Mouse (Mus musculus) liver, embryonic 14.5 days (tissue): Measurements from ENCODE around the gene Ttc22. TPM values are rescaled to one million over a fixed set of nuclear protein-coding genes. Genes with fewer than 3 reads are reported as not detected.

Experiments used
- ATAC-seq: fragments of 200-750 bp; cut with Nextera tagmentation; 2 replicates; pipeline ENCODE4 v1.8.0; 2017; ENCODE audit warnings: moderate number of reproducible peaks, mild to moderate bottlenecking, moderate library complexity; ENCODE audit not compliant: insufficient read depth
- DNase-seq, 3 experiments: peaks; one replicate each; pipeline ENCODE4 v3.0.0-alpha.2; 2012 to 2013; ENCODE audit warnings: low read depth in 3 of 3, low spot score in 3 of 3
- H3K27ac ChIP-seq: fragments of 300-500 bp; sonication (generic); 2 replicates; pipeline ENCODE4 v1.5.1; 2014; ENCODE audit warnings: moderate library complexity, mild to moderate bottlenecking, control low read depth, inconsistent platforms
- H3K27me3 ChIP-seq: fragments of 300-500 bp; sonication (generic); 2 replicates; pipeline ENCODE4 v1.6.1; 2014; ENCODE audit warnings: mild to moderate bottlenecking, low read length, moderate library complexity; ENCODE audit not compliant: control insufficient read depth, insufficient read depth
- H3K36me3 ChIP-seq: fragments of 300-500 bp; sonication (generic); replicated peaks from 2 replicates; pipeline ENCODE4 v1.6.1; 2014; ENCODE audit warnings: low read depth; ENCODE audit not compliant: control insufficient read depth, insufficient read depth
- H3K4me1 ChIP-seq, 2 experiments: fragments of 200-500 bp in 1 of 2; fragments of 300-500 bp in 1 of 2; sonication (generic) in 1 of 2; replicated peaks; 2 replicates each; pipeline ENCODE4 v1.6.1; 2012 to 2014; ENCODE audit warnings: antibody characterized with exemption in 1 of 2, inconsistent platforms in 1 of 2, low read length in 1 of 2; ENCODE audit not compliant: control insufficient read depth in 2 of 2, insufficient read depth in 2 of 2
- H3K4me2 ChIP-seq: fragments of 300-500 bp; sonication (generic); 2 replicates; pipeline ENCODE4 v1.6.1; 2014; ENCODE audit warnings: low read depth, mild to moderate bottlenecking, control low read depth, moderate library complexity
- H3K4me3 ChIP-seq, 2 experiments: fragments of 200-500 bp in 1 of 2; fragments of 300-500 bp in 1 of 2; sonication (generic) in 1 of 2; 2 replicates each; pipeline ENCODE4 v1.5.1; 2012 to 2014; ENCODE audit warnings: low read depth in 2 of 2, low read length in 2 of 2, mild to moderate bottlenecking in 2 of 2, control low read depth in 1 of 2, inconsistent platforms in 1 of 2, moderate library complexity in 1 of 2; ENCODE audit not compliant: insufficient read depth in 1 of 2
- H3K9ac ChIP-seq: fragments of 300-500 bp; sonication (generic); replicated peaks from 2 replicates; pipeline ENCODE4 v1.6.1; 2014; ENCODE audit warnings: mild to moderate bottlenecking, control low read depth, moderate library complexity
- H3K9me3 ChIP-seq: fragments of 300-500 bp; sonication (generic); 2 replicates; pipeline ENCODE4 v1.6.1; 2016; ENCODE audit warnings: low read length, mixed read lengths; ENCODE audit not compliant: control insufficient read depth
- CTCF ChIP-seq: IDR thresholded peaks from 2 replicates; pipeline ENCODE4 v1.5.1; 2016; ENCODE audit warnings: antibody characterized with exemption, low read depth, control low read depth
- EP300 ChIP-seq: IDR thresholded peaks from 2 replicates; pipeline ENCODE4 v1.6.1; 2016; ENCODE audit warnings: antibody characterized with exemption, low read depth
- WGBS: fragments of 180-500 bp; shearing (Covaris S2); extraction: QIAGEN DNeasy Blood & Tissue Kit; methylation state at CpG from one replicate; pipeline ENCODE4 v1.1.7; 2014; ENCODE audit not compliant: insufficient replicate concordance; 5-methylcytosine and 5-hydroxymethylcytosine counted together
- polyA plus RNA-seq, 2 experiments: library from polyadenylated mRNA; depleted of rRNA in 1 of 2; stranded (reverse) in 1 of 2; unstranded in 1 of 2; fragments of >200 nt; fragmentation: Nextera tagmentation in 1 of 2; extraction: Ambion mirVana in 1 of 2; gene quantifications; 2 replicates each; pipeline versions ENCODE4 v1.2.1 to v1.2.3; 2012 to 2014

Gene Ttc22
- polyA plus RNA-seq, 2 experiments: 0.02 TPM; not detected in 1

GRCm38 (mm10) chr4:106621428-106621827 is 804 bp upstream of the Ttc22 start:
- Histone ChIP-seq H3K27me3 (peaks cover 17% of the 10 kb centered on the region), H3K4me3 (no peak overlapping the region), H3K9ac (no peak overlapping the region), H3K36me3 (no peaks in the 10 kb centered on the region), H3K27ac (no peak overlapping the region), H3K4me1 (peaks cover 2 to 3% of the 10 kb centered on the region in 2 experiments; a peak in 1 of 4 replicates), H3K9me3 (no peaks in the 10 kb centered on the region), H3K4me2 (no peak overlapping the region)
- WGBS: 49% methylated on average over 3 of the region's 3 CpGs
- no peak for TF ChIP-seq CTCF
- no peak for TF ChIP-seq EP300
- no peak for ATAC-seq
- no peak for DNase-seq

- Histone ChIP-seq H3K9me3 (no peaks in the 10 kb centered on the region), H3K4me2 (no peak overlapping the region), H3K4me1 (no peaks in the 10 kb centered on the region), H3K27ac (no peak overlapping the region), H3K4me3 (no peak overlapping the region), H3K27me3 (peaks cover 17% of the 10 kb centered on the region), H3K9ac (no peak overlapping the region), H3K36me3 (no peaks in the 10 kb centered on the region)
- DNase-seq (no peak), ATAC-seq (no peak)
- TF ChIP-seq EP300 (no peak), CTCF (no peak)
- whole genome bisulfite sequencing: 33% methylated on average over 28 of the region's 28 CpGs
Measured at GRCm38 (mm10) chr4:106622712-106623111, 480 bp downstream of the Ttc22 start.

- Histone ChIP-seq H3K4me2 (no peak overlapping the region), H3K9me3 (no peaks in the 10 kb centered on the region), H3K9ac (no peak overlapping the region), H3K4me3 (no peak overlapping the region), H3K36me3 (no peaks in the 10 kb centered on the region), H3K27me3 (peaks cover 17% of the 10 kb centered on the region), H3K27ac (no peak overlapping the region), H3K4me1 (0 out of 4 replicates have a peak, but pooled peaks cover 0 to 4% of the 10 kb centered on the region in 2 experiments)
- no peak for TF ChIP-seq EP300
- no peak for TF ChIP-seq CTCF
- ATAC-seq: no peak
- 76% methylated on average over 10 of the region's 10 CpGs for WGBS
- DNase-seq: no peak
Measured at GRCm38 (mm10) chr4:106624271-106624670, 2.0 kb downstream of the Ttc22 start.

GRCm38 (mm10) chr4:106627809-106628208 is 5.6 kb downstream of the Ttc22 start:
- no peak overlapping the region for H3K27ac ChIP-seq
- ATAC-seq (no peak), DNase-seq (no peak)
- 64% methylated on average over 5 of the region's 5 CpGs for WGBS
- no peaks in the 10 kb centered on the region for H3K36me3 ChIP-seq
- H3K4me3 ChIP-seq: no peak overlapping the region
- TF ChIP-seq CTCF: no peak
- TF ChIP-seq EP300: no peak
- peaks cover 5% of the 10 kb centered on the region for H3K27me3 ChIP-seq
- no peaks in the 10 kb centered on the region for H3K9me3 ChIP-seq
- H3K9ac ChIP-seq: no peak overlapping the region
- H3K4me1 ChIP-seq: 0 out of 4 replicates have a peak, but pooled peaks cover 0 to 4% of the 10 kb centered on the region in 2 experiments
- no peak overlapping the region for H3K4me2 ChIP-seq

- no peak for ATAC-seq
- Histone ChIP-seq H3K4me3 (no peak overlapping the region), H3K27ac (no peak overlapping the region), H3K4me2 (no peak overlapping the region), H3K27me3 (no peaks in the 10 kb centered on the region), H3K36me3 (no peaks in the 10 kb centered on the region), H3K9me3 (no peaks in the 10 kb centered on the region), H3K4me1 (0 out of 4 replicates have a peak, but pooled peaks cover 0 to 4% of the 10 kb centered on the region in 2 experiments), H3K9ac (no peak overlapping the region)
- WGBS: 25% methylated on average over 9 of the region's 9 CpGs
- TF ChIP-seq CTCF (no peak), EP300 (no peak)
- no peak for DNase-seq
Measured at GRCm38 (mm10) chr4:106628650-106629360, 6.6 kb downstream of the Ttc22 start.
